Mouse (Mus musculus) granulocyte monocyte progenitor cell, adult 5-6 weeks (primary cell): ENCODE results near the gene Tlr4. TPM values are rescaled to one million over a fixed set of nuclear protein-coding genes. Genes with fewer than 3 reads are reported as not detected.

Experiments used
- ATAC-seq: replicated peaks from 2 replicates; pipeline ENCODE4 v1.8.0; 2016; ENCODE audit warnings: mild to moderate bottlenecking, moderate TSS enrichment, inconsistent platforms; ENCODE audit not compliant: poor library complexity, severe bottlenecking
- total RNA-seq, 2 experiments: library from RNA; stranded (forward) in 1 of 2; stranded (reverse) in 1 of 2; fragments of 200-712, 200-1000 nt in 1 of 2; fragments of >200 nt in 1 of 2; fragmentation: Nextera tagmentation in 1 of 2; gene quantifications; 2 replicates each; pipeline ENCODE4 v1.2.3; 2014 to 2017

Gene Tlr4
- total RNA-seq (2014; fragmentation: Nextera tagmentation) (8.7 and 11.0 TPM in 2 replicates), total RNA-seq (2017) (12.7 and 19.8 TPM in 2 replicates)

- ATAC-seq = peak; percentile 92
These were observed at the start of gene Tlr4 for GRCm38 (mm10) chr4:66827463-66828162. TSS of gene Tlr4 (plus strand) at chr4:66827584.

- no peak for ATAC-seq
These were observed 33.1 kb upstream of the Tlr4 start for GRCm38 (mm10) chr4:66794283-66794682.

GRCm38 (mm10) chr4:66796683-66797082 lies 30.7 kb upstream of the Tlr4 start:
- ATAC-seq = peak; percentile 100

GRCm38 (mm10) chr4:66804552-66805301 lies 22.7 kb upstream of the Tlr4 start:
- no peak for ATAC-seq

- ATAC-seq = peak; percentile 56; the same call in 1 of the 2 replicates
These were observed 21.6 kb upstream of the Tlr4 start for GRCm38 (mm10) chr4:66805747-66806146.

GRCm38 (mm10) chr4:66816364-66817026 lies 10.9 kb upstream of the Tlr4 start:
- ATAC-seq = peak; percentile 66

GRCm38 (mm10) chr4:66821171-66821570 lies 6.2 kb upstream of the Tlr4 start:
- no peak for ATAC-seq

- ATAC-seq = peak; percentile 82
These were observed 5.6 kb upstream of the Tlr4 start for GRCm38 (mm10) chr4:66821764-66822163.

- ATAC-seq = no peak
These were observed 832 bp downstream of the Tlr4 start for GRCm38 (mm10) chr4:66828163-66828668.

GRCm38 (mm10) chr4:66828686-66829085 lies 1.3 kb downstream of the Tlr4 start:
- peak; percentile 13 for ATAC-seq

- no peak for ATAC-seq
These were observed 10.7 kb downstream of the Tlr4 start for GRCm38 (mm10) chr4:66838071-66838470.

GRCm38 (mm10) chr4:66843255-66843654 lies 15.9 kb downstream of the Tlr4 start:
- peak; percentile 99 for ATAC-seq

- peak; percentile 96 for ATAC-seq
These were observed 24.6 kb downstream of the Tlr4 start for GRCm38 (mm10) chr4:66852011-66852410.

GRCm38 (mm10) chr4:66856992-66857391 lies 29.6 kb downstream of the Tlr4 start:
- peak; percentile 76 for ATAC-seq

GRCm38 (mm10) chr4:66869919-66870318 lies 42.5 kb downstream of the Tlr4 start:
- no peak for ATAC-seq

GRCm38 (mm10) chr4:66872026-66872425 lies 44.6 kb downstream of the Tlr4 start:
- ATAC-seq = no peak

GRCm38 (mm10) chr4:66873342-66873741 lies 46.0 kb downstream of the Tlr4 start:
- no peak for ATAC-seq

GRCm38 (mm10) chr4:66875751-66876150 lies 48.4 kb downstream of the Tlr4 start:
- ATAC-seq = no peak

GRCm38 (mm10) chr4:66877609-66878008 lies 50.2 kb downstream of the Tlr4 start:
- no peak for ATAC-seq

- ATAC-seq = no peak
These were observed 54.1 kb downstream of the Tlr4 start for GRCm38 (mm10) chr4:66881496-66881895.

- no peak for ATAC-seq
These were observed 55.9 kb downstream of the Tlr4 start for GRCm38 (mm10) chr4:66883264-66883663.
